Mouse (Mus musculus) forebrain, embryonic 11.5 days (tissue): ENCODE measurements around the gene Osbpl10. TPM values are rescaled to one million over a fixed set of nuclear protein-coding genes. Genes with fewer than 3 reads are reported as not detected.

Experiments used
- ATAC-seq: fragments of 200-750 bp; cut with Nextera tagmentation; replicated peaks from 2 replicates; pipeline ENCODE4 v1.8.0; 2017; ENCODE audit warnings: moderate TSS enrichment; ENCODE audit not compliant: low FRiP score
- DNase-seq: peaks from one replicate; pipeline ENCODE4 v3.0.0-alpha.2; 2017; ENCODE audit warnings: low spot score
- H3K27ac ChIP-seq: fragments of 300-500 bp; sonication (generic); 2 replicates; pipeline ENCODE4 v1.5.1; 2014; ENCODE audit warnings: low read depth, low read length
- H3K27me3 ChIP-seq: fragments of 300-500 bp; sonication (generic); 2 replicates; pipeline ENCODE4 v1.6.1; 2014; ENCODE audit warnings: mild to moderate bottlenecking, low read length, mixed read lengths; ENCODE audit not compliant: control insufficient read depth, insufficient read depth
- H3K36me3 ChIP-seq: fragments of 300-500 bp; sonication (generic); 2 replicates; pipeline ENCODE4 v1.6.1; 2014; ENCODE audit warnings: mild to moderate bottlenecking, low read length, moderate library complexity, mixed read lengths; ENCODE audit not compliant: control insufficient read depth, insufficient read depth
- H3K4me1 ChIP-seq: fragments of 300-500 bp; sonication (generic); replicated peaks from 2 replicates; pipeline ENCODE4 v1.6.1; 2014; ENCODE audit warnings: low read length, mixed read lengths; ENCODE audit not compliant: control insufficient read depth, insufficient read depth
- H3K4me2 ChIP-seq: fragments of 300-500 bp; sonication (generic); 2 replicates; pipeline ENCODE4 v1.6.1; 2014; ENCODE audit warnings: low read depth, mild to moderate bottlenecking, low read length, moderate library complexity, mixed read lengths; ENCODE audit not compliant: severe bottlenecking
- H3K4me3 ChIP-seq: fragments of 300-500 bp; sonication (generic); 2 replicates; pipeline ENCODE4 v1.5.1; 2014; ENCODE audit warnings: low read depth, low read length
- H3K9ac ChIP-seq: fragments of 300-500 bp; sonication (generic); 2 replicates; pipeline ENCODE4 v1.6.1; 2014; ENCODE audit warnings: low read length
- H3K9me3 ChIP-seq: fragments of 300-500 bp; sonication (generic); 2 replicates; pipeline ENCODE4 v1.6.1; 2016; ENCODE audit warnings: low read length, mixed read lengths; ENCODE audit not compliant: control insufficient read depth
- WGBS: fragments of 180-500 bp; shearing (Covaris S2); extraction: QIAGEN DNeasy Blood & Tissue Kit; methylation state at CpG from one replicate; pipeline ENCODE4 v1.1.7; 2014; 5-methylcytosine and 5-hydroxymethylcytosine counted together
- polyA plus RNA-seq: library from polyadenylated mRNA; unstranded; fragments of >200 nt; fragmentation: Nextera tagmentation; extraction: Ambion mirVana; gene quantifications from 2 replicates; pipeline ENCODE4 v1.2.1, GENCODE M21; 2014

The Osbpl10 gene
- polyA plus RNA-seq, 1 experiment from 2014 or later: 1.0 TPM

DNA sequence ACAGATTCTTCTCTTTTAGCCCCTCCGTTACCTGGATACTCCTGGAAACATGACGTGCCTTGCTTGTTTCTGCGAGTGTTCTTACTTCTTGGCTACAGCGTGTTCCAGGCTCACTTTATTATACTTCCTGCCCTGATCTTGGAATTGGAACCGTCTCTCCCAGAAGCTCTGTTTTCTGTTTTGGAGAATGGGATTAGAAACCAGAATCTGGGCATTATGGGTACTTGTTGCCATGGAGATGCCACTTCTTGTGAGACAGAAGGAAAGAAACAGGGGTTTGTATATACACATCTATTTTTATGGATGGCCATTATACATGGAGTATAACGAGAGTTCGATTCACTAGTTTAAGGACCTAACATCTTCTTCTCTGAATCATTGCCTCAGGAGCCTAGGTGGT is 54.4 kb downstream of the Osbpl10 start:
- no peak for ATAC-seq
- no peak overlapping the region for H3K4me2 ChIP-seq
- H3K4me3 ChIP-seq: no peak overlapping the region
- no peaks in the 10 kb centered on the region for H3K36me3 ChIP-seq
- H3K9ac ChIP-seq: no peak overlapping the region
- H3K4me1 ChIP-seq: peaks cover 10% of the 10 kb centered on the region; the same call in 1 of the 2 replicates
- no peak overlapping the region for H3K27ac ChIP-seq
- DNase-seq: no peak
- WGBS: 86% methylated on average over 7 of the region's 7 CpGs
- H3K27me3 ChIP-seq: peaks cover 8% of the 10 kb centered on the region; the same call in 1 of the 2 replicates
- no peaks in the 10 kb centered on the region for H3K9me3 ChIP-seq

DNA sequence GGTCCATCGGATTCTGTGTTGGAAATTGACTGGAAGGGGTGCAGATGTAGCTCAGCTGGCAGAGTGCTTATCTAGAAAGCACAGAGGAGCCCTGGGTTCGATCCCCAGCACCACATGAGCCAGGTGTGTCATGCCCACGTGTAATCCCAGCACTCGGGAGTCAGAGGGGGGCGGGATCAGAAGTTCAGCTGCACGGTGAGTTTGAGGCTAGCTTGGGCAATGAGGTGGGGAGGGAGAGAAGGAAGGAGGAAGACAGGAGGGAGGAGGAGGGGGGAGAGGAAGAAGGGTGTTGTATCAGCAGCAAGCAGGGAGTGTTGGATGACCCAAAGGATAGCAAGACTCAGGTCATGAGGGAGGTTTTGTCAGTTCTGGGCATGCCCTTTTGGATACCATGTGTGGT is 55.9 kb downstream of the Osbpl10 start:
- Histone ChIP-seq H3K4me1 (peaks cover 18% of the 10 kb centered on the region), H3K4me3 (no peak overlapping the region), H3K36me3 (no peaks in the 10 kb centered on the region), H3K27ac (no peak overlapping the region), H3K27me3 (peaks cover 8% of the 10 kb centered on the region; the same call in 1 of the 2 replicates), H3K9me3 (no peaks in the 10 kb centered on the region), H3K9ac (no peak overlapping the region), H3K4me2 (no peak overlapping the region)
- ATAC-seq (no peak), DNase-seq (no peak)
- WGBS: 80% methylated on average over 6 of the region's 6 CpGs

DNA sequence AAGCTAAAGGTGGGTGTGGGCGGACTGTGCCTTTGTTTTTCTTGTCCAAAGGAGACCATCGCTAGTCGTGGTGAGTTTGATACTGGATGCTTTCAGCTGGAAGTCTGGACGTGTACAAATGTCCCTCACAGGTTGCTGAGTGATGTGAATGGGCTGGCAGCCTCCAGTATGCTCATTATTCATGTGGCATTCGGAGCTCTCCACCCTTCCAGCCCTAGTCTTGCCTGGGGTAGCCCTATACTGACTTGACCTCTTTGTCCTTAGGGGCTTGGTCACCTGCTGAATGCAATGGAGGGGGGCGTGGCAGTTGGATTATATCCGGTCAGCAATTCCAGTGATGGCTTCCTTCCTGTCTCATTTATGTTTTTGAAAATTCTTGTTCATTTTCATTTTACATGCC is 56.4 kb downstream of the Osbpl10 start:
- H3K4me3 ChIP-seq: no peak overlapping the region
- ATAC-seq: no peak
- no peak for DNase-seq
- H3K27me3 ChIP-seq: peaks cover 8% of the 10 kb centered on the region; the same call in 1 of the 2 replicates
- H3K9me3 ChIP-seq: no peaks in the 10 kb centered on the region
- peaks cover 13% of the 10 kb centered on the region for H3K4me1 ChIP-seq
- no peaks in the 10 kb centered on the region for H3K36me3 ChIP-seq
- no peak overlapping the region for H3K9ac ChIP-seq
- WGBS: 73% methylated on average over 7 of the region's 7 CpGs
- H3K4me2 ChIP-seq: no peak overlapping the region
- H3K27ac ChIP-seq: no peak overlapping the region

DNA sequence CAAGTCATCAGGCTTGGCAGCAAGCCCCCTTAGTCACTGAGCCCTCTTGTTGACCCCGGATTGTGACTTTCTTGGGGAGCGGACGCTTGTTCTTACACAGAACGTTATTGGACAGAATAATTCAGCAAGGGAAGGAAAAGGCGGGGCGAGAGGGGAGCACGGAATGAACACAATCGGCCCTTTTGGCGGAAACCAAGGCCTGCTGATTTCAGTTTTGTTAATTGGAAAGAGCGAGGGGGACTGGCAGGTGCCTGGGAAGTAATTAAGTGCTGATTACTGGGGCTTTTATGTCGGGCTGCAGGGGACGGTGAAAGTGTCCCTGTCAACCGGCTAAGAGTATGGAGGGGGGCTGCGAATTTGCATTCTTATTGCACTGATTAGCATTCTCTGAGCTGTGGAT is 59.8 kb downstream of the Osbpl10 start:
- ATAC-seq (peak; percentile 87), DNase-seq (peak; percentile 85)
- peaks cover 13% of the 10 kb centered on the region for H3K4me1 ChIP-seq
- H3K27ac ChIP-seq: peak overlapping the region; percentile 25; the same call in 1 of the 2 replicates
- H3K27me3 ChIP-seq: 0 out of 2 replicates have a peak, but pooled peaks cover 2% of the 10 kb centered on the region
- H3K9ac ChIP-seq: no peak overlapping the region
- 0 out of 2 replicates have a peak overlapping the region, but pooled peaks have one; percentile 1 for H3K4me2 ChIP-seq
- no peaks in the 10 kb centered on the region for H3K36me3 ChIP-seq
- no peak overlapping the region for H3K4me3 ChIP-seq
- no peaks in the 10 kb centered on the region for H3K9me3 ChIP-seq
- WGBS: 3% methylated on average over 14 of the region's 14 CpGs

DNA sequence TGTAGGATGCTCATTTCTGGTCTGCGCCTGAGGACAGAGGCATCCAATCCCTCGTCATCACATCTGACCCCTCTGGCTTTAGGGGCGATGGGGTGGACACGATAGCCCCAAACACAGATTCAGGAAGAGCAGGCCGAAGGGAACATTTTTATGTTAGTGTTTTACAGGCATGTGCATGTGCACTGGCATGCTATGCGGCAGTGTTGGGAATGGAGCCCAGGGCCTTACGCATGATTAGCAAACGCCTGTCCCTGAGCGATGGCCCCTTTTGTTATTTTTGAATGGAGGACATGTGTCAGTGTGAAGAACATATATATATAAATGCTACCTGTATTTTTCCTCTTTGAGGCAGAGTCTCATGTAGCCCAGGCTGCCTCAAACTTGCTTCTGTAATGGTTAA is 60.3 kb downstream of the Osbpl10 start:
- H3K4me2 ChIP-seq: 0 out of 2 replicates have a peak overlapping the region, but pooled peaks have one; percentile 11
- H3K27ac ChIP-seq: peak overlapping the region; percentile 25; the same call in 1 of the 2 replicates
- no peak overlapping the region for H3K9ac ChIP-seq
- peak; percentile 28; the same call in 1 of the 2 replicates for ATAC-seq
- H3K4me1 ChIP-seq: peaks cover 13% of the 10 kb centered on the region
- no peaks in the 10 kb centered on the region for H3K36me3 ChIP-seq
- H3K27me3 ChIP-seq: 0 out of 2 replicates have a peak, but pooled peaks cover 2% of the 10 kb centered on the region
- no peak for DNase-seq
- H3K9me3 ChIP-seq: no peaks in the 10 kb centered on the region
- no peak overlapping the region for H3K4me3 ChIP-seq
- WGBS: 45% methylated on average over 9 of the region's 9 CpGs

DNA sequence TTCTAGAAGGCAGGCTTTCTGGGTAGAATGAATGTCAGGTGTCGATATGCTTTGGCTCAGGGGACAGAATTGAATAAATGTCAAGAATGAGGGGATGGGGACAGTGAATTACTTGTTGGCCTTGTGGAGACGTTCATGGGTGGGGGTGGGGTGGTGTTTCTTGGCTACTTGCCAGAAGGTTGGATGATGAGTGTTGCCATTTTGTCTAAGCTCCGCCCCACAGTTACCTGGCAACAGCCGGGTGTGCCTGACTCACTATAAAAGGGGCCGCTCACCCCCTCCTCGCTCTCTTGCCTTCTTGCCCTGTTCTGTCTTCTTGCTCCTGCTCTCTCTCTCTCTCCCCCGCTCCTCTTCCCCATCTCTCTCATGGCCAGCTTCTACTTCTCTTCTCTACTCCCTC is 60.9 kb downstream of the Osbpl10 start:
- Histone ChIP-seq H3K36me3 (no peaks in the 10 kb centered on the region), H3K27me3 (0 out of 2 replicates have a peak, but pooled peaks cover 2% of the 10 kb centered on the region), H3K27ac (peak overlapping the region; percentile 25; the same call in 1 of the 2 replicates), H3K4me3 (no peak overlapping the region), H3K4me2 (no peak overlapping the region), H3K9ac (no peak overlapping the region), H3K4me1 (peaks cover 13% of the 10 kb centered on the region), H3K9me3 (no peaks in the 10 kb centered on the region)
- peak; percentile 42 for ATAC-seq
- DNase-seq: peak; percentile 74
- 54% methylated on average over 7 of the region's 7 CpGs for WGBS

DNA sequence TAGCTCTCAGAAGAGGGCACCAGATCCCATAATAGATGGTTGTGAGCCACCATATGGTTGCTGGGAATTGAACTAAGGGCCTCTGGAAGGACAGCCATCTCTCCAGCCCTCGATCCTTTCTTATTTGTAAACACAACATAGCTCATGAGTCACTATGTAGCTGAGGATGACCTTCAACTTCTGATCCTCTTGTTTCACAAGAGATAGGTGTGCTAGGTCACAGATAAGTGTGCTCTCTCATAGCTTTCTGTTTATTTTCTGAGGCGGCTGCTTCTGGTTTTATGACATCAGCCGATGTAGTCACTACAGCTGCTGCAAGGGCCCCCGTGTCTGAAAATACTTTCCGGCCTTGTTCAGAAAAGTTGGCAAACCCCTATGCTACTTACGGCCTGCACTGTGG is 64.2 kb downstream of the Osbpl10 start:
- Histone ChIP-seq H3K4me3 (no peak overlapping the region), H3K27ac (no peak overlapping the region), H3K4me2 (no peak overlapping the region), H3K4me1 (peaks cover 9% of the 10 kb centered on the region), H3K9me3 (no peaks in the 10 kb centered on the region), H3K9ac (no peak overlapping the region), H3K36me3 (no peaks in the 10 kb centered on the region), H3K27me3 (no peaks in the 10 kb centered on the region)
- ATAC-seq (no peak), DNase-seq (no peak)
- 93% methylated on average over 6 of the region's 6 CpGs for WGBS

DNA sequence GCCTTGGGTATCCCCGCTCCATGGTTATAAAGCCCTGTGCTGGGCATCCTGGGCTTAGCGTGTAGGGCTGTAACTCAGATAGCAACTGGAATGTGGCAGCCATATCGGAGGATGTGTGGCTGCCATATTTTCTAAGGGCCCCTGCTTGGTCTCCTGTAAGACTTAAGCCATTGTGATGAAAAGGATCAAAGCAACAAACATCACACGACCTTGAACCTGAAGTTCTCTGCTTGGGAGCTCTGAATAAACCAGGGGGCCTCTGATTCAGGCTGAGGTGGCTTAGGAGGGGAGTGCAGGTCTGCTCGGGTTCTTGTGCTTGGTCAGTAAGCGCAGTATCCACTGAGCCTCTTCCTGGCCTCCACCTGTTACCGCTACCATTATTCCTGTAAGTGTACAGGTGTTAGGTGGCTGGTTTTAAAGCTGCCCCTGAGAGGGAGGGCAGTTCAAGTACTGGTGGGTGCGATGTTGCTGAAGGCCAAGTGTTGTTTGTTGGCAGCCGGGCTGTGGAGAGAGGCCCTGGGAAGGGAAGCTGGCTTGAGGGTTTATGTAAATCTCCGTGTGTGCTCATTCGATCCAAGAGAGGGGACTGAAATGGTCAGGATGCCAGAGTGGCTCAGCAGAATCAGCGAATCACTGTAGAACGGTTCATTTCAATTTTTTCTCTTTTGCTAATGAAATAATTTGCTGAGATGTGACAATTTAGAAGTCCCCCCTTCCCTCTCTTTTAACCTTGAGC is 64.8 kb downstream of the Osbpl10 start:
- no peak for DNase-seq
- H3K27ac ChIP-seq: no peak overlapping the region
- H3K36me3 ChIP-seq: no peaks in the 10 kb centered on the region
- ATAC-seq: no peak
- WGBS: 91% methylated on average over 13 of the region's 13 CpGs
- no peaks in the 10 kb centered on the region for H3K9me3 ChIP-seq
- peaks cover 9% of the 10 kb centered on the region for H3K4me1 ChIP-seq
- no peak overlapping the region for H3K4me3 ChIP-seq
- H3K9ac ChIP-seq: no peak overlapping the region
- H3K27me3 ChIP-seq: no peaks in the 10 kb centered on the region
- H3K4me2 ChIP-seq: no peak overlapping the region
